Mouse (Mus musculus) G1E (cell line): ENCODE data around the gene Sprr3.

Experiments
- CTCF ChIP-seq: IDR thresholded peaks from 2 replicates; pipeline ENCODE4 v1.5.1; 2012; ENCODE audit warnings: low read depth, low read length, inconsistent platforms, mixed read lengths
- GATA1 ChIP-seq: IDR thresholded peaks from 2 replicates; pipeline ENCODE4 v1.6.1; 2012; ENCODE audit warnings: borderline replicate concordance, low read length, inconsistent platforms, mixed read lengths
- GATA2 ChIP-seq: IDR thresholded peaks from 2 replicates; pipeline ENCODE4 v1.6.1; 2012; ENCODE audit warnings: low read depth, low read length, inconsistent platforms, borderline replicate concordance
- POLR2AphosphoS5 ChIP-seq: IDR thresholded peaks from 2 replicates; pipeline ENCODE4 v1.6.1; 2012; ENCODE audit warnings: low read depth, low read length, inconsistent platforms; ENCODE audit not compliant: insufficient replicate concordance
- TAL1 ChIP-seq: conservative IDR thresholded peaks from 2 replicates; pipeline ENCODE4 v1.6.1; 2012; ENCODE audit warnings: low read depth, low read length, inconsistent platforms, mixed read lengths

- TF ChIP-seq CTCF (no peak), GATA1 (no peak), POLR2AphosphoS5 (no peak), TAL1 (no peak), GATA2 (no peak)
Measured at GRCm38 (mm10) chr3:92440177-92440576, 18.3 kb downstream of the Sprr3 start.
